Mouse (Mus musculus) testis, adult 2 months (tissue): ENCODE results near the gene Rassf4.

Source experiments
- CTCF ChIP-seq: fragments of 200-500 bp; IDR thresholded peaks from 2 replicates; pipeline ENCODE4 v1.5.1; 2012; ENCODE audit warnings: low read depth, mild to moderate bottlenecking, inconsistent platforms, low read length, moderate library complexity; ENCODE audit not compliant: control insufficient read depth, insufficient read depth, insufficient replicate concordance
- POLR2A ChIP-seq: fragments of 200-500 bp; IDR thresholded peaks from 2 replicates; pipeline ENCODE4 v1.6.1; 2012; ENCODE audit warnings: low read depth, mild to moderate bottlenecking, inconsistent platforms, low read length, moderate library complexity; ENCODE audit not compliant: control insufficient read depth

DNA sequence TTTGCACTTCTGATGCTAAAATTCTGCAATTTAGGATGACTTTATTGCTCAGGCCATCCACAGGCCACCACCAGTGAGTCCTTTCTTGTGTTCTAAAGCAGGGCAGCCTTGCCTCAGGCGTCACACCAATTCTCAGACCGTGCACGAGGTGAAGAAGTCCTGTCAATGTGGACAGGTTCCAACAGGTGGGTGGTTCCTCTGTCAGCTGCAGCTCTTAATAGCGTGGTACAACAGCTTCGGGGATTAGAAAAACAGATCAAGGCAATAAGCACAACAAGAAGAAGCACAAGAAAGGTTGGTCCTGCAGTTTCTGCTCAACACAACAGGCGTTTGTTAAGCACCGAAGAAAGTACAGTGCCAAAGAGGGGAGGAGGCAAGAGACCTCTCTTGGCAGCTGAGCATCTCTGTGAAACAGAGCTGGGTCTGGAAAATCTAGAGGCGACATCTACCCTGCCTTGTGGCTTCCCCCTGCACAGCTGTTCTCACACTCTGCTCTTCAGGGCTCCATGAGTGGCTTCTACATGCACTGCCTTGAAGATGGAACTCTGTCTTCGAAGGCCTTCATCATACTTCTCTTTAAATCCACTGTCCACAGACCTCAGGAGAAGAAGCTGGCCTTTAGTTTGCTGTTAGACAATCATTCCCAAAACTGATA lies 37.0 kb downstream of the Rassf4 start:
- TF ChIP-seq CTCF (no peak), POLR2A (no peak)
